Mouse (Mus musculus): ENCODE data around the gene Nup210l.
"Not testable (repeated sequence)": the region's sequence is repeated elsewhere in the genome, so short reads cannot be mapped to it uniquely, and the experiment has no call there.

Nup210l gene

DNA sequence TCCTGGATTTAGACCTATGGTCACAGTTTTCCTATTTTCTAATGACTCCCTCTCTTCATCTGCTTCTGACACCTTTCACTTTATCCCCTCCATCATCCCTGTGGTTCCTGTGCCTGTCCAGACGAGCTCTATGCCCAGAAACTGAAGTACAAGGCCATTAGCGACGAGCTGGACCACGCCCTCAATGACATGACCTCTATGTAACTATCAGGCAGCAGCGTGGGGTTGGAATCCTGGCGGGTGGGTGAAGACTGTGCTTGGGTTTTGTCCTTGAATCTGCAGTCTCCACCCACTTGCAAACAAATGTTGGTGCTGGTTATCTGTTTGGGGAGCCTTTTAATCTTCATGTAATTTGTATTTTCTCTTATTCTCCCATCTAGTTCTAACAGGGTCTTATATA lies 13.0 kb upstream of the Nup210l start:
- no peak for DNase-seq (ENCODE audit: low read depth in 1 of 2, low spot score in 2 of 2)

DNA sequence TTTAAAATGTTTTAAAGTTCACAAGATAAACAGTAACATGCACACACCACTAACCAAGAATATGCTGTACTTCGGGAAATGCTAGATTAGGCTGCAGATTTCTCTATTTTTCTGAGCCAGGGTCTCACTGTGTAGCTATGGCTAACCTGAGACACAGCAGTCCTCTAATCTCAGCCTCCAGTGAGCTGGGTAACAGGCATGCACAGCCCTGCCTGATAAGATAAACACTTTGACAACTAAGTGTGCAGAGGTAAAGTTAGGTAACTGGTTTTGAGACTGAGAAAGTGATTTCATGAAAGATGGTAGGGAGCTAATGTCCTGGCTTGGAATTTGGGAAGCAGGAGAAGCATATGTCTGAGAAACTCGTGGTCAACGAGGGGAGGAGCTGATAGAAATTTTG lies 9.5 kb upstream of the Nup210l start:
- DNase-seq (ENCODE audit: low read depth in 1 of 2, low spot score in 2 of 2), result no peak

DNA sequence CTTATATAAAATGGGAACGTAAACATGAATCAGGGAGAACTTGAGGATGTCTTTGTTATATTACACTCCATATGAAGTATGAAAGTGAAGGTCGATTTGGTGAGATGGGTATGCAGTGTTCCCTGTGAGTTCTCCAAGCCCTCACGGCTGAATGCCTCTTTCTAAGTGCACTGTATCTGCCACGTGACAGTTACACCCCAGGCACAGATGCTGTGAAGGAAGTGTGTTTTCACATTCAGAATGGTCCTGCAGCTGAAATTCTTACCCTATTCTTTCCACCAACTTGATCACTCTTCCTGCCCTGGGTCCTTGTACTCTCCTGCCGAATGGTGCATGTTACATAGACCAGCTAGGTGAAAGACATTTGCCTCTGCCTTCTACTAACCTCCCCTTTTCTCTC lies 6.0 kb upstream of the Nup210l start:
- DNase-seq (ENCODE audit: low read depth in 1 of 2, low spot score in 2 of 2), result no peak

DNA sequence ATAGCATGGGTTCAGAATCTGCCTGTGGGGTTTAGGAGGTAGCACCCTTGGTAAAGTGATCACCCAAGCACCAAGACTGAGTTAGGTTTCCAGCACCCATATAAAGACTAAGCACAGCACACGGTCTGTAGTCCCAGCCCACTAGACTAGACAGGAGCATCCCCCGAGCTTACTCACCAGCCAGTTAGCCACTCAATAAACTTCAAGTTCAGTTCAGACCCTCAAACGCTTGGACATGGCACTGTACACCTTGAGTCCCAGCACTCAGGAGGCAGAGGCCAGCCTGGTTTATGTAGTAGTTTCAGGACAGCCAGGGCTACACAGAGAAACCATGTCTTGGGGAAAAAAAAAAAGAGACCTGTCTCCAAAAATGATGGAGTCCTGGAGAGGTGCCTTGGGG lies 2.9 kb upstream of the Nup210l start:
- no peak for DNase-seq (ENCODE audit: low read depth in 1 of 2, low spot score in 2 of 2)

DNA sequence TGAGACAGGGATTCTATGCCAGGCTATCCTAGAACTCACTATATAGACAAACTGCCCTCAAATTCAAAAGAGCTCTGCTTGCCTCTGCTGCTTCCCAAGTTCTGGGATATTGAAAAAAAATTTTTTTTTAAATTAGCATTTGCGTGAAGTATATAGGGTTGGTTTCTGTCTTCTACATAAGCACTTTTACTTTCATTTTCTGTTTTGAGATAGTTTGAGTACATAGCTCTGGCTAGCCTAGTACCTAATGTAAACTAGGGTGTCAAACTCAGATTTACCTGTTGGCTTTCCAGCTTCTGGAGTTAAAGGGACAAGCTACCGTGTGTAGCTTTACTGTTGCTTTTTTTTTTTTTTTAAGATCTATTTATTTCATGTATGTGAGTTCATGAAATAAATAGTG lies 2.3 kb upstream of the Nup210l start:
- DNase-seq (ENCODE audit: low read depth in 1 of 2, low spot score in 2 of 2), result no peak

DNA sequence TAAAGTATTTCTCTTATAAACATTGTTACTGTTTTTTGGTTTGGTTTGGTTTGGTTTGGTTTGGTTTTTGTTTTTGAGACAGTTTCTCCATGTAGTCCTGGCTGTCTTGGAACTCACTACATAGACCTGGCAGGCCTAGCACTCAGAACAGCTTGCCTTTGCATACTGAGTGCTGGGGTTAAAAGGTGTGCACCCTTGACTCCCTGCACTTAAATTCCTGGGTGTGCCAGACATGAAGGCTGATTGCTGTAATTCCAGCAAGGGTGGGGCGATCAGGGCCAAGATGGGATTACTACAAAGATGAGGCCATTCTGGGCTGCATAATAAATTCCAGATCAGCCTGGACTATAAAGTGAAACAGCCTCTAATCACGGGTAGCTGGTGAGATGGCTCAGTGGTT lies 1.7 kb upstream of the Nup210l start:
- no peak for DNase-seq (ENCODE audit: low read depth in 1 of 2, low spot score in 2 of 2)

DNA sequence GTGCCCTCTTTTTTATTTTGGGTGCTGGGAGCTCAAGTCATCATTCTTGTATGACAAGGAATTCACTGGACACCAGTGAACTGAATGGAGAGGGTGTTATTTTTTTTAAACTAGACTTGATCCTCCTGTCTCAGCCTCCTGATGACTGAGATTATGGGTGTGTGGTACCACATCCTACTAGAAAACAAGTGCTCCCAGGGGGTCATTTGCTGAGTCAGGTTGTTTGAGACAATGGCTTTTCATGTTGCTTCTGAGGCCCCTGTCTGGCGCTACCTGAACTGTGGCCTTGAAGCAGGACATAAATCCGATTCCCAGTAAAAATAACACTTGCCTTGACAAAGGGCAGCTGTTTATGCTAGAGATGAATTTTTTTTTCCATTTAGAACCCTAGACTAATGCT lies 756 bp upstream of the Nup210l start:
- DNase-seq (ENCODE audit: low read depth in 1 of 2, low spot score in 2 of 2), result no peak

DNA sequence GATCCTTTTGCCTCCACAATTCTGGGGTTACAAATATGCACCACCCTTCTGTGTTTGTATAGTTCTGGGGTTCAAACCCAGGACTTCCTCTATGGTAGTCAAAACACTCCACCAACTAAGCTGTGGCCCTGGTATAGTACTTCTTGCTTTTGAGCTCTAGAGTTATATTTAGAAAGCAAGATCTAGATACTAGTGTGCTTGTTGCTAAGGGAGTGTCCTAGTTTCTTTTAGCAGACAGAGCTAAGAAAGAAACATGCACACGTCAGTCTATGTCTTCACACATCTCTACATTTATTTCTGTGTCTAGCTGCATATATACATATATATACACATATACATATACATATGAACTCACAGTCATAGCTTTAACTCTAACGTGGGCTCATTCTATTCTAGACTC lies 7.8 kb downstream of the Nup210l start:
- no peak for DNase-seq (ENCODE audit: low read depth in 1 of 2, low spot score in 2 of 2)

DNA sequence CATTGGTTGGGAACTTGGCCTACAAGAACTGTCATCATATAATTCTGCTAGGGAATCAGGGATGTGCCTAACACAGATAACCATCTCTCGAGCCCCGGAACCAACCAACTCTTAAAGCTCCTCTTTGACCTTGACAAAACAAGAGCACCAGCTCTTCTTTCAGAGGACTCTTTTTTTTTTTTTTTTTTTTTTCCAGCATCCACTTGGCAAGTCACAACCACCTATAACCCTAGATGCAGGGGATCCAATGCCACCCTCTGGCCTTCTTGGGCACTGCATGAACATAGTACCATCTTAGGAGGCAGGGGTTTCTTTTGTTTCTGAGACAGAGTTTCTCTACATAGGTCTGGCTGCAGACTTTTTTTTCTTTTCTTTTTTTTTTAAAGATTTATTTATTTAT lies 10.4 kb downstream of the Nup210l start:
- no peak for DNase-seq (ENCODE audit: low read depth in 1 of 2, low spot score in 2 of 2)

DNA sequence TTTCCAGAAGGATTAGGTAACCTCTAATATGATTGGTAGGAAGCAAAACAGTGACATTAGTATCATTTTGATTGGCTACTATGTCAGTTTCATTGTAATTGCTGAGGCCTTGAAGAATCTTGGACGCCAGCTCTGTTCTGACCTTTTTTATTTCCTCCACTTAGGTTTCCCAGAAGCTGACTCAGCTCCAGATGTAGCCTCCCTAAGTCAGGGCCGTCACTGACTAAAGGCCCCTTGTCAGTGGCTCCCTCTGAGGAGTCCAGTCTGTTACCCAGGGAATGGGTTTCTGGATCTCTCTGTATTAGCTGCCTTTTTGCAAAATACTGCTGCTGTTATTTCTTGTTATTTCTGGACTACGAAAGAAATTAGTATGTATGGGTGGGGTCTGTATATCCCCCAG lies 11.6 kb downstream of the Nup210l start:
- DNase-seq (ENCODE audit: low read depth in 1 of 2, low spot score in 2 of 2), result no peak

DNA sequence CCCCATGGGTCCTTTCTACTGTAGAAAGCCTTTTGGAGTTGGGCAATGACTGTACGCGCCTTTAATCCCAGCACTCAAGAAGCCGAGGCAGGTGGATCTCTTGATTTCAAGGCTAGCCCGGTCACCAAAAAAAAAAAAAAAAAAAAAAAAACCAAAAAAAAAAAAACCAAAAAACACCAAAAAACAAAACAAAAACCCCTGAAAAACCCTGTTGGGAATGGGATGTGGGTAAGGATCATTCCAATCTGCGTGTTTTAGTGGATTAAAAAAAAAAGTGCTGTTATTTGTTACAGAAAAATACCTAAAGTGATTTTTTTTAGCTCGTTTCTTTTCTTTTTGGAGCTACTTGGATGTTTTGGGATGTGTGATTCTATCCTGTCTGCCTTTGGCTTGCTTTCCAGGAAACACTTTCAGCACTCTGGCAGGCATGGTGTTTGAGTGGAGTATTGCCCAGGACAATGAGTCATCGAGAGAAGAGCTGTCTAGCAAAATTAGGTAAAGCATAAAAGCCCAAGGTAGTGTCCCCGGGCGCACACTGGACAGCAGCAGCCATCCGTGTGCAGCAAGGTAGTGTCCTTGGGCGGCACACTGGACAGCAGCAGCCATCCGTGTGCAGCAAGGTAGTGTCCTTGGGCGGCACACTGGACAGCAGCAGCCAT lies 14.3 kb downstream of the Nup210l start:
- no peak for DNase-seq (ENCODE audit: low read depth in 1 of 2, low spot score in 2 of 2)

DNA sequence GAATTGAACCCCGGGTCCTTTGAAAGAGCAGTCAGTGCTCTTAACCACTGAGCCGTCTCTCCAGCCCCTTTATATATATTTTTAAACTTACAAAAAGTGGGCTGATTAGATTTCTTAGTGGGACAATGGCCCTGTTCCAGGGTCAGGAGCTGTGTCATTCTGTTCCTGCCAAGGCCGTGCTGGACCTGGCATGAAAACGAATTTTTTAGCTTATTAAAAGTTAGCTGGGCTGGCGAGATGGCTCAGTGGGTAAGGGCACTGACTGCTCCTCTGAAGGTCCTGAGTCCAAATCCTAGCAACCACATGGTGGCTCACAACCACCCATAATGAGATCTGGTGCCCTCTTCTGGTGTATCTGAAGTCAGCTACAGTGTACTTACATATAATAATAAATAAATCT lies 18.1 kb downstream of the Nup210l start:
- not testable (repeated sequence) for DNase-seq (ENCODE audit: low read depth in 1 of 2, low spot score in 2 of 2)

DNA sequence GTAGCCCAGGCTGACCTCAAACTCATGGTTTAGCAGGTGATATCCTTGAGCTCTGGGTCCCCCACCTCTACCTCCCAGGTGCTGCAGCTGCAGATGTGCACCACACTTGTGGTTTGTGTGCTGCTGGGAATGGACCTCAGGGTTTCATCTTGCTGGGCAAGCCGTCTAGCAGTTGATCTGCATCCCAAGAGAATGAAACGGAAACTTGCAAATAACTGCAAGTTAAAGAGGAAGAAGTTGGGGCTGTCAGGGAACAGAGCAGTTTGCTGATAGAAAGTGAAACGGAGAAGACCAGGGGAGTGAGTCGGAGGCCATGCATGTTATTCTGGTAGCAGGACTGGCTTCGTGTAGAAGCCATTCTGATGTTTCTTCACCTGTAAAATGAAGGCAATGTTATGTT lies 21.8 kb downstream of the Nup210l start:
- peak; percentile 7 to 19 for DNase-seq (ENCODE audit: low read depth in 1 of 2, low spot score in 2 of 2)

DNA sequence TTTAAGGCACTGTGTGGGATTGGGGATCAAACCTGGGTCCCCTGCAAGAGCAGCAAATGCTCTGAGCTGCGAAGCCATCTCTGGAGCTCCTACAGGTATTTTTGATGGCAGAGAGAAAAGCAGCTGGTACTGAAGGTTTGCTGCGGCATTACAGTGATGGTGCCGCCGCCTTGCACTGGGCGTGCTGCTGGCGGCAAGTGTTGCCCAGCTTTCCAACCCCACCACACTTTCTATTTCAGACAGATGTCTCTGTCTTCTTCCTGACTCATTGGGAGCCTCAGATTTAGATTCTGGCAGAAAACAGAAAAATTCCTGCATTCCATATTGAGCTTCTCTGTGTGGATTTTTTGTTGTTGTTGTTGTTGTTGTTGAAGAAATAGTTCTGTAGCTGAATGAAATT lies 23.9 kb downstream of the Nup210l start:
- no peak for DNase-seq (ENCODE audit: low read depth in 1 of 2, low spot score in 2 of 2)

DNA sequence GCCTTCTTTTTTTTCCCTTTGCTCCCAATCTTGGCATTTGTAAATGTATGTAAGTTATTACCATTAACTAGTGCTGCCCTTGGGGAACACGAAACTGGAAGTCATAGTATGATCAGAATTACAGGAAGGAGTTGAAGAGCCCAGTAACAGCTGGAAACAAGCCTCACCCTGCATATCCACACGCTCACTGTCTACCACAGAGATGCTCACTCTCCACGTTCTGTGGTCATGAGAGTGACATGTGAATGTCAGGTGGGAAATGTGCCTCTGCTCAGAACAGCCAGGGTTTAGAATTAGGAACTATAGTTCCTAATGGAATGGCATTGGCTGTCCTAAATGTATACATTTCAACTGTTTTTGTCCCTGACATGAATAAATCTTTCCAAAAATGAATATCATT lies 28.8 kb downstream of the Nup210l start:
- no peak for DNase-seq (ENCODE audit: low read depth in 1 of 2, low spot score in 2 of 2)

DNA sequence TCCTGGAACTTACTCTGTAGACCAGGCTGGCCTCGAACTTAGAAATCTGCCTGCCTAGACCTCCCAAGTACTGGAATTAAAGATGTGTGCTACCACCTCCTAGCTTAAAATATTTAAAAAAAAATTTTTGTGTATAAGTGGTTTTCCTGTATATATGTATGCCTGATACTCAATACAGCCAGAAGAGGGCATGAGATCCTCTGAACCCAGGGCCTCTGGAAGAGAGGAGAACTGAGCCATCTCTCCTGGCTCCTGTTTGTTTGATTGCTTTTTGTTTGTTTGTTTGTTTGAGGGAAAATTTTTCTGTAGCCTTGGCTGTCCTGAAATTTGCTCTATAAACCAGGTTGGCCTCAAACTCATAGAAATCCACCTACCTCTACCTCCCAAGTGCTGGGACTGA lies 29.4 kb downstream of the Nup210l start:
- no peak for DNase-seq (ENCODE audit: low read depth in 1 of 2, low spot score in 2 of 2)

DNA sequence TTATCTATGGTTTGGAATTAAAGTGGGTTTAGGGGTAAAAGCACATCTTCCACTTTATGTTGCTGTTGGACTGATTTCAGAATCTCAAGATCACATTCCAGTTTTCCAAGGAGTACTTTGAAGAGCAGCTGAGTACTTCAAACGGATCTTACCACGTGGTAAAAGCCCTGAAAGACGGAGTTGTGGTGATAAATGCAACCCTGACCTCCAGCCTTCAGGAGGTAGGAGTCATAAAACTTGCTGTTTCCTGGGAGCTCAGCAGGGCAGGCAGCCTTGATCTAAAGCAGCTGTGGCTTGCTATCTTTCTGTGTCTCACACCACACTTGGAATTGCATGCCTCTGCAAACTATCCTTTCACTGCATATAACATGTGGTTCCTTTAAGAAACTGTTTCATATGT lies 30.6 kb downstream of the Nup210l start:
- DNase-seq (ENCODE audit: low read depth in 1 of 2, low spot score in 2 of 2), result no peak

DNA sequence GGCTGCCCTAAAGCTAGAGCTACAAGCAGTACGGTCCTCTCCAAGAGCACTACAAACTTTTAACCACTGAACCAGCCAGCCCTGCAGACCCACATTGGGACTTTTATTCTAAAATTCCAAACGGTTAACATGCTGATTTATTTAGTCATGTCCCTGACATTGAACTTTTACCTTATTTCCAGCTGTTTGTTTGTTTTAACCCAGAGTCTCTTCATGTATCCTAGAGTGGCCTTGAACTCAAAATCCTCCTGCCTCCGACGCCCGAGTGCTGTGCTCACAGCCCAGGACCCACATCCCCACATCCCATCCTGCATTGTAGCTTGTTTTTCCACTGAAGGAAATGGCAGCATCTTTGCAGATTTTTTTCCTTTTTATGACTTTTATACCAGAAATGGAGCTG lies 31.1 kb downstream of the Nup210l start:
- DNase-seq (ENCODE audit: low read depth in 1 of 2, low spot score in 2 of 2), result no peak

DNA sequence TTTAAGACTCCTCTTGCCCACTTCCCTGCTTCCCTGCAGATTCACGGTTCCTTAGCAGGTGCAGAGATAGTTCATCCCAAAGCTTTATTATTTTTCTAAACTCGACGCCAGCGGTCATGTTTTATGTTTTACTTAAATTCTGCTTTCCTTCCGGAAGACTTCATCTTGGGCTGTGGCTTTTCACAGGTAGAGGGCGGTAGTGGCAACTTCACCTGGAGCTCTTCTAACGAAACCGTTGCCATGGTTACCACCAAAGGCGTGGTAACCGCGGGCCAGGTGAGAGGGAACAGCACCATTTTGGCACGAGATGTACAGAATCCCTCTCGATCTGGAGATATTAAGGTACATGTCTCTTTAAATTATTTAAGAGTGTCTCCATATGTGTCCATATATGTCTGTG lies 32.7 kb downstream of the Nup210l start:
- DNase-seq (ENCODE audit: low read depth in 1 of 2, low spot score in 2 of 2), result no peak

DNA sequence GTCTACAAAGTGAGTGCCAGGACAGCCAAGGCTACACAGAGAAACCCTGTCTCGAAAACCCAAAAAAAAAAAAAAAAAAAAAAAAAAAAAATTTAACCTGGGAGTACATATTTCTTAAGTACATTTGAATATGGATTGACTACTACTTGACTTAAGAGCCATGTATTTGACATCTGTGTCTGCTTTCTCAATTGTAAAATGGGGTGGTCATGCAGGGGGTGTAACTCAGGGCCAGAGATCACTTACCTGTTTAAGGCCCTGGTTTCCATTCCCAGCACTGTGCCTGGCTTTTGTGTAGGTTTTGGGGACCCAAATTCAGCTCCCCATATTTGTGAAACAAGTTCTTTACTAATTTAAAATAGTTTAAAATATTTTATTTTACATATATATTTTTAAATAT lies 33.7 kb downstream of the Nup210l start:
- DNase-seq (ENCODE audit: low read depth in 1 of 2, low spot score in 2 of 2), result no peak

DNA sequence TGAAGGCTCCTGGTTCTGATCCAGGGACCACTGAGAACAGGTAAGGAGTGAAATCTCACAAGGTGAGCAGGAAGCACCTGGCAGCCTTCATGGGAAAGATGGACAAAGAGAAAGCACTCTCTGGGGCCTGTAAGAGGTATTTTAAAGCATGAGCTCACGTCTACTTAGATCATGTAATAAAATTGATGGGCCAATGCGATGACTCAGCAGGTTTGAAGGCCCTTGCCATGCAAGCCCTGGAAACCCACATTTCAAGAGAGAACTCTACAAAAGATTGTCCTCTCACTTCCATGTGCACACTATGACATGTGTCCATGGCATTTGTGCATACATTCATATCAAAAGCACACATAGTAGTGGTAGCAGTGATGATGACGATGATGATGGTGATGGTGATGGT lies 36.0 kb downstream of the Nup210l start:
- no peak for DNase-seq (ENCODE audit: low read depth in 1 of 2, low spot score in 2 of 2)

DNA sequence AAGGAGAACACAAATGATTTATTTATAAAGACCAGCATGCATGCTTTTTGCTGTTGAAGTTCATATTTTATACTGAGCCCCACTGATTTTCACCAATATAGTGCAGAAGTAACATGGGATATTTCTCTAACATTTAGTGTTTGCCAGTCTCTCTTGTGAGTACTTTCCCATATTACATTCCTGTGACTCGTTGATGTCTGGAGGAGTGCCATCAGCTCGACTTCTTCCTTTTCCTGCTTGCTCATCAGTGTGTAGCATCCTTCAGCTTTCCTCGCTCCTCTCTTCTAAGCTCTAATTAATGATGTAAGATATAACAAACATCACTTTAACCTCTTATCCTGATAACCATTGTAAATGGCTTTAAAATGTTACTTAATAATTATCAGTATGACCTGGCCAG lies 41.5 kb downstream of the Nup210l start:
- no peak for DNase-seq (ENCODE audit: low read depth in 1 of 2, low spot score in 2 of 2)

DNA sequence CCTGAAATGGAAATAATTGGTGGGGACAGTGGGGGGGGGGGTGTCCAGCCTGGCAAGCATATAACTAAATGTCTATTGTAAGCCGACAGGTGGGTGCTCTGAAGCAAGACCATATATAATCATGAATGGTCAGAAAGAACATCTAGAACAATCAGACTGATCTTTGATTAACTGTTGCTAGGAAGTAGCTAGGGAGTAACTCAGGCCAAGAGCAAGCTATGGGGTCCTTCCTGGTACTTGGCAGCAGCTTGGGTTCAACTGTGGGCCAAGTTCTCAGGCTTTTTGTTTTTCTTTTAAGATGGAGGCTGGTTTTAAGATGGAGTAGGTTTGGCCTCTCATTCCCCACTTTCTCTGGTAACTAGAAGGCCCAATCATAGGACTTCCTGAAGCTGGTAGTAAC lies 42.7 kb downstream of the Nup210l start:
- DNase-seq (ENCODE audit: low read depth in 1 of 2, low spot score in 2 of 2), result no peak

Measured in monocyte, adult 2 months (primary cell).